In genomic region chr6:43667681-43668080, GRCm38 (mm10) we compare ENCODE assay signal across 32 mouse cellular contexts.
"Had no signal": no experiment of that assay in that cellular context is flagged by ENCODE, and none has a peak within 500 bp of the region (broad histone marks: within the 10 kb centered on the region; RNA-seq: fewer than 3 reads in every experiment).

No protein-coding gene starts in this region.

- DNase-seq: left cerebral cortex, postnatal 4 days; liver; liver, embryonic 13.5 days; liver, postnatal 0 days; lung, adult 18-20 months; lung, adult 2 months; lung, embryonic 14.5 days; lung, postnatal 10 days; lung, postnatal 14 days; lung, postnatal 36 days; lung, postnatal 4 days; midbrain, embryonic 14.5 days had no signal

- H3K27ac ChIP-seq: limb, embryonic 10.5 days; limb, embryonic 12.5 days; limb, embryonic 13.5 days; limb, embryonic 15.5 days; liver, embryonic 12.5 days; liver, embryonic 13.5 days; liver, embryonic 14.5 days; liver, embryonic 15.5 days; lung, embryonic 15.5 days; macrophage; midbrain, embryonic 10.5 days; midbrain, embryonic 12.5 days; midbrain, embryonic 13.5 days; midbrain, embryonic 15.5 days; neural tube, embryonic 12.5 days had no signal

- H3K36me3 ChIP-seq: limb, embryonic 10.5 days; limb, embryonic 12.5 days; limb, embryonic 13.5 days; limb, embryonic 15.5 days; liver, embryonic 12.5 days; liver, embryonic 13.5 days; liver, embryonic 15.5 days; lung, embryonic 15.5 days; midbrain, embryonic 10.5 days; midbrain, embryonic 12.5 days; midbrain, embryonic 13.5 days; midbrain, embryonic 15.5 days; neural tube, embryonic 12.5 days had no signal

- H3K9me3 ChIP-seq: limb, embryonic 10.5 days; limb, embryonic 12.5 days; limb, embryonic 15.5 days; liver, embryonic 12.5 days; liver, embryonic 13.5 days; liver, embryonic 15.5 days; lung, embryonic 15.5 days; midbrain, embryonic 10.5 days; midbrain, embryonic 12.5 days; midbrain, embryonic 13.5 days; midbrain, embryonic 15.5 days; neural tube, embryonic 12.5 days had no signal

- H3K4me3 ChIP-seq: limb, embryonic 10.5 days; limb, embryonic 12.5 days; limb, embryonic 13.5 days; limb, embryonic 15.5 days; liver, embryonic 12.5 days; liver, embryonic 13.5 days; liver, embryonic 15.5 days; lung, embryonic 15.5 days; megakaryocyte, embryonic 14.5 days; midbrain, embryonic 10.5 days; midbrain, embryonic 12.5 days; midbrain, embryonic 13.5 days; midbrain, embryonic 15.5 days; myocyte; neural tube, embryonic 12.5 days had no signal

- H3K4me1 ChIP-seq: limb, embryonic 12.5 days; limb, embryonic 13.5 days; limb, embryonic 15.5 days; neural tube, embryonic 12.5 days had no signal

- H3K27me3 ChIP-seq: limb, embryonic 12.5 days; limb, embryonic 13.5 days; limb, embryonic 15.5 days; liver, embryonic 12.5 days; liver, embryonic 13.5 days; liver, embryonic 15.5 days; lung, embryonic 15.5 days; megakaryocyte, embryonic 14.5 days; midbrain, embryonic 12.5 days; midbrain, embryonic 13.5 days; midbrain, embryonic 15.5 days; neural tube, embryonic 12.5 days had no signal

- H3K4me2 ChIP-seq: limb, embryonic 12.5 days; limb, embryonic 13.5 days; limb, embryonic 15.5 days; liver, embryonic 11.5 days; liver, embryonic 12.5 days; liver, embryonic 13.5 days; liver, embryonic 15.5 days; lung, embryonic 14.5 days; lung, embryonic 15.5 days; midbrain, embryonic 11.5 days; midbrain, embryonic 12.5 days; midbrain, embryonic 13.5 days; midbrain, embryonic 15.5 days; neural tube, embryonic 12.5 days had no signal

- ATAC-seq: liver, embryonic 12.5 days; liver, postnatal 0 days; lung, postnatal 0 days; midbrain, embryonic 13.5 days; midbrain, embryonic 15.5 days; midbrain, embryonic 16.5 days had no signal

- H3K9ac ChIP-seq: limb, embryonic 12.5 days; limb, embryonic 13.5 days; limb, embryonic 15.5 days; liver, embryonic 12.5 days; liver, embryonic 13.5 days; liver, embryonic 14.5 days; liver, embryonic 15.5 days; liver, postnatal 0 days; lung, embryonic 14.5 days; lung, embryonic 15.5 days; midbrain, embryonic 12.5 days; midbrain, embryonic 13.5 days; midbrain, embryonic 15.5 days; neural tube, embryonic 12.5 days had no signal
